Mouse (Mus musculus): ENCODE measurements around the gene Nhsl2. TPM values are rescaled to one million over a fixed set of nuclear protein-coding genes. Genes with fewer than 3 reads are reported as not detected.
A peak's percentile ranks its signal among the peaks of the same experiment; 100 is the strongest.

The Nhsl2 gene
- polyA plus RNA-seq, 1 experiment: 13.1 TPM

GRCm38 (mm10) chrX:101986657-101987367 lies 137.6 kb downstream of the Nhsl2 start:
- Histone ChIP-seq H3K4me1 (ENCODE audit: control insufficient read depth, insufficient read depth, low read length) (peaks cover 4% of the 10 kb centered on the region), H3K27me3 (ENCODE audit: control insufficient read depth, insufficient read depth, low read length) (no peaks in the 10 kb centered on the region), H3K27ac (ENCODE audit: insufficient read depth, low read length) (no peak overlapping the region), H3K4me3 (replicated peaks; ENCODE audit: insufficient read depth, low read depth, low read length) (no peak overlapping the region)
- TF ChIP-seq CTCF (IDR thresholded peaks at IDR 0.05; ENCODE audit: borderline replicate concordance, insufficient read depth, low read depth, low read length): no peak
- TF ChIP-seq POLR2A (IDR thresholded peaks at IDR 0.05; ENCODE audit: borderline replicate concordance, insufficient read depth, low read length): no peak
- no peak for DNase-seq
- 49% methylated on average over 9 of the region's 9 CpGs for WGBS

DNA sequence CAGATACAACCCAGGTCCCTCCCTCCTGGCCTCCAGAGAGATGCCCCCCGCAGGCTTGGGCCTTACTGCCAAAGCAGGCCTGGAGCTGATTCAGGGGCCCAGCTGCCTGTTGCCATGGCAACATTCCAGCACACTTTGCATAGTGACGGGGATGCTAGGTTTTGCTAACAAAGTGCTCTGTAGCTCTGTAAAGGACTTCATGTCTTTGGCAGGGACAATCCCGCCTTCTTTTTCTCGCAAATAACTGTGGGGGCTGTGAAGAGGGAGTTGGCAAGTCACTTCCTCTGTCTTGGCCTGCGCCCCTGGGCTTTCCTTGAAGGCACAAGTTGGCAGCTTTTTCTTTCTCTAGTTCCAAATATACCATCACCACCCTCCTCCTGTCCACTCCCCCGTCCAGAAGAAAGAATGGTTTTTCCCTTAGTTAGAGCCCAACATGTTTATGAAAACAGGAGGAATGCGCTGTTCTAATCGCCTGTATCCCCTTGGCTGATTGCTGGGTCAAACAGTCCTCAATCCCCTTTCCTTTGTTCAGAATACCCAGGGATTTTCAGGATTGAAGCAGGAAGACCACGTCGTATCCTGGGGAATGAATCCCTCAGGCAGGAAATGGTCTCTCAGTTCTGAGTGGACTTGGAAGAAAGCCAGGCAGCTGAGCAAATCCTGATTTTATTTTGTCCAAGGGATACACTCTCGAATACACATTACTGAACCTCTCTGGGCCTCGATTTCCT lies 144.8 kb downstream of the Nhsl2 start:
- Histone ChIP-seq H3K27me3 (ENCODE audit: control insufficient read depth, insufficient read depth, low read length) (no peaks in the 10 kb centered on the region), H3K4me3 (replicated peaks; ENCODE audit: insufficient read depth, low read depth, low read length) (no peak overlapping the region), H3K27ac (ENCODE audit: insufficient read depth, low read length) (no peak overlapping the region), H3K4me1 (ENCODE audit: control insufficient read depth, insufficient read depth, low read length) (peaks cover 2% of the 10 kb centered on the region; the same call in 1 of the 2 replicates)
- WGBS: 15% methylated on average over 12 of the region's 12 CpGs
- peak; percentile 55 to 66 for DNase-seq
- TF ChIP-seq POLR2A (IDR thresholded peaks at IDR 0.05; ENCODE audit: borderline replicate concordance, insufficient read depth, low read length) (no peak), CTCF (IDR thresholded peaks at IDR 0.05; ENCODE audit: borderline replicate concordance, insufficient read depth, low read depth, low read length) (no peak)

GRCm38 (mm10) chrX:101996726-101997125 lies 147.5 kb downstream of the Nhsl2 start:
- Histone ChIP-seq H3K27ac (ENCODE audit: insufficient read depth, low read length) (no peak overlapping the region), H3K27me3 (ENCODE audit: control insufficient read depth, insufficient read depth, low read length) (no peaks in the 10 kb centered on the region), H3K4me1 (ENCODE audit: control insufficient read depth, insufficient read depth, low read length) (peaks cover 2% of the 10 kb centered on the region; the same call in 1 of the 2 replicates), H3K4me3 (replicated peaks; ENCODE audit: insufficient read depth, low read depth, low read length) (no peak overlapping the region)
- TF ChIP-seq CTCF (IDR thresholded peaks at IDR 0.05; ENCODE audit: borderline replicate concordance, insufficient read depth, low read depth, low read length): no peak
- no peak for TF ChIP-seq POLR2A (IDR thresholded peaks at IDR 0.05; ENCODE audit: borderline replicate concordance, insufficient read depth, low read length)
- 82% methylated on average over 2 of the region's 2 CpGs for WGBS
- no peak for DNase-seq

DNA sequence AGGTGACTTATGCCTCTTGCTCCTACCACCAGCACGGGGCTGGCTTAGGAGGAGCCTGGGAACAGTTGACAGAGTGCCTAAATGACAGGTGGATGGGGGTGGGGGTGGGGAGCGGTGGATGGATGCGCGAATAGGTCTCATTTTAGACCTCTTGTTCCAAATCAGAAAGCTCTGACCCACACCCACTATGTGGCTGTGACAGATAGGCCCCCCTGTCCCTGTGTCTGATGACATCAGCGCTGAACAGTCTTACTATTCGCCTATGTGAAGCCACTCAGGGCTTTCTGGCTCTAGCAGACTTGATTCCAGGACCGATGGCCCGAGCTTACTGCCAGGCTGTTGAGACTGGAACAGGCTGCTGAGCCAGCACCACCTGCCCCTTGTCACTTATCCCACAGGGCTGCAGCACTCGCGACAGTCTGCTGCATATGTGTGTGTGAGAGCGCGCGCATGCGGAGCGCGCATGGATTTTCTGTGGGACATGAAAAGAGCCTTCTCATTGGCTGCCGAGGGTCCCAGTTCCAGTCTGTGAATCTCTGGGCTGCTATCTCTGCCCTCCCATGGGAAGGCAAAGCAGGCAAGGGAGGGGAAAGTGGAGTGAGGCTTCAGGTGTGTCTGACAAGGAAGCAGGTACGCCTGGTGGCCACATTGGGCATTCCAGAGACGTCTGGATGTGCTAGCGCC lies 154.6 kb downstream of the Nhsl2 start:
- Histone ChIP-seq H3K4me1 (ENCODE audit: control insufficient read depth, insufficient read depth, low read length) (peaks cover 13% of the 10 kb centered on the region), H3K4me3 (replicated peaks; ENCODE audit: insufficient read depth, low read depth, low read length) (peak overlapping the region; percentile 37), H3K27me3 (ENCODE audit: control insufficient read depth, insufficient read depth, low read length) (no peaks in the 10 kb centered on the region), H3K27ac (ENCODE audit: insufficient read depth, low read length) (no peak overlapping the region)
- WGBS: 3% methylated on average over 20 of the region's 20 CpGs
- DNase-seq: peak; percentile 74 to 88
- TF ChIP-seq CTCF (IDR thresholded peaks at IDR 0.05; ENCODE audit: borderline replicate concordance, insufficient read depth, low read depth, low read length) (peak; percentile 15; the same call in 1 of the 2 replicates), POLR2A (IDR thresholded peaks at IDR 0.05; ENCODE audit: borderline replicate concordance, insufficient read depth, low read length) (no peak)

DNA sequence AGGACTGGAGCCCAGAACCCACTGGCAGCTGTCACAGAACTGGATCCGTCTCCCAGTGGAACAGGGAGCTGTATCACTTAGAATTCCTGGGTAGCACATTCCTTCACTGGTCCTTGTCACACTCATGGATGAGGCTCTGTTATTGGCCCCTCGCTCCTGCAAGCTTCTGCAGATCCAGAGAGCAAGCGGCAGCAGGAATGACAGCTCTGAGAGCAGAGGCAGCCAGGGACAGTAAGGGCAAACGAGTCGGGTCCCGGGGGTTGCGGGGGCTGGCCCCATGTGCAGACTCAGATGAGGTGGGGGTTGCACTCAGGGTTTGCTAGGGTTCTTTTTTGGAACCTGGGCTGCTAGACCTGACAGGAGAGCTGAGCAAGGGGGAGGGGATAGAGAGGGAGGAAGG lies 155.2 kb downstream of the Nhsl2 start:
- Histone ChIP-seq H3K27me3 (ENCODE audit: control insufficient read depth, insufficient read depth, low read length) (no peaks in the 10 kb centered on the region), H3K27ac (ENCODE audit: insufficient read depth, low read length) (no peak overlapping the region), H3K4me3 (replicated peaks; ENCODE audit: insufficient read depth, low read depth, low read length) (no peak overlapping the region), H3K4me1 (ENCODE audit: control insufficient read depth, insufficient read depth, low read length) (peaks cover 13% of the 10 kb centered on the region)
- no peak for DNase-seq
- no peak for TF ChIP-seq CTCF (IDR thresholded peaks at IDR 0.05; ENCODE audit: borderline replicate concordance, insufficient read depth, low read depth, low read length)
- no peak for TF ChIP-seq POLR2A (IDR thresholded peaks at IDR 0.05; ENCODE audit: borderline replicate concordance, insufficient read depth, low read length)
- WGBS: 13% methylated on average over 7 of the region's 7 CpGs

DNA sequence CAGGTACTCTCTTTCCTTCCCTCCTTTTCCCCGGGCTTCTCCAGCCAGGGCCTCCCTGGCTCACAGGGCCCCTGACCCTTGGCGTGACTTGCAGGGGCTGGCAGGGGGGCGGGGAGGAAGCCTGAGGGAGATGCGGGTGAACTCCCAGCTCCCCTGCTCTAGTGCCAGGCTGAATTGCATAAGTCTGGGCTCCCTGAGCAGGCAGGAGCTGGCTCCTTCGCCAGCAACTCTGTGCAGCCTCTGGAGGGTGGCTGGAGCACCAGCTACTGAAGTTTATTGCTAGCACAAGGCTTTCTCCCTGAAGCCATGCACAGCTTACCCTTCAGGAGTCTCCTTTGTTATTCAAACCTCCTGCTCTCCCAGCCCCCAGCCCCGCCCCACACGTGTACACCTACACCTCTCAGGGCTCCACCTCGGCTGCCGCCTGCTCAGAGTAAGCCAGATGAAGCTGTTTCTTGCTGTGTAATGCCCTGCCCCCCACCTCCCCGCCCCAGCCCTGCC lies 156.0 kb downstream of the Nhsl2 start:
- TF ChIP-seq CTCF (IDR thresholded peaks at IDR 0.05; ENCODE audit: borderline replicate concordance, insufficient read depth, low read depth, low read length): no peak
- TF ChIP-seq POLR2A (IDR thresholded peaks at IDR 0.05; ENCODE audit: borderline replicate concordance, insufficient read depth, low read length): no peak
- Histone ChIP-seq H3K27ac (ENCODE audit: insufficient read depth, low read length) (no peak overlapping the region), H3K27me3 (ENCODE audit: control insufficient read depth, insufficient read depth, low read length) (no peaks in the 10 kb centered on the region), H3K4me1 (ENCODE audit: control insufficient read depth, insufficient read depth, low read length) (peaks cover 13% of the 10 kb centered on the region), H3K4me3 (replicated peaks; ENCODE audit: insufficient read depth, low read depth, low read length) (peak overlapping the region; percentile 1)
- 21% methylated on average over 8 of the region's 10 CpGs for WGBS
- DNase-seq: peak in 1 of 2 experiments; percentile 41

DNA sequence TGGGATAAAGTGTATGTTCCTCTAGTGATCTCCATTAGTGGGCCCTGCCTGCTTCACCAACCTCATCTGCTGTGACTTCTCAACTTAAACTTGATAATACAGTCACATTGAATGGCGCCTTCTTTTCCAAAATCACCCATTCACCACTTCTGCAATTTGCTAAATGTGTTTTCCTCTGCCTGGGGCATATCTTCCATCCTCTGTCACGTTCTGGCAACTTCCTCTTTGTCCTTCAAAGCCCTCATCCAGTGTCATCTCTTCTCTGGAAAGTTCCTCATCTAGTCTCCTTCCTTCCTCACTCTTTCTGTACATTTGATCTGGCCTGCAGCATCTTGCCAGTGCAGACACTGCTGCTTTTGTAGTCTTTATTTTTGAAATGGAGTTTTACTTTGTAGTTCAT lies 158.8 kb downstream of the Nhsl2 start:
- TF ChIP-seq CTCF (IDR thresholded peaks at IDR 0.05; ENCODE audit: borderline replicate concordance, insufficient read depth, low read depth, low read length): no peak
- TF ChIP-seq POLR2A (IDR thresholded peaks at IDR 0.05; ENCODE audit: borderline replicate concordance, insufficient read depth, low read length): no peak
- no peak overlapping the region for H3K27ac ChIP-seq (ENCODE audit: insufficient read depth, low read length)
- WGBS: 81% methylated on average over 2 of the region's 2 CpGs

More for the DNA sequence above, 158.8 kb downstream of the Nhsl2 start:
- no peak for DNase-seq
- no peaks in the 10 kb centered on the region for H3K27me3 ChIP-seq (ENCODE audit: control insufficient read depth, insufficient read depth, low read length)
- no peak overlapping the region for H3K4me3 ChIP-seq (replicated peaks; ENCODE audit: insufficient read depth, low read depth, low read length)
- peaks cover 13% of the 10 kb centered on the region for H3K4me1 ChIP-seq (ENCODE audit: control insufficient read depth, insufficient read depth, low read length)

All from cerebellum, adult 2 months (tissue).